Mouse (Mus musculus) small intestine, adult 2 months (tissue): ENCODE data around the gene Il27ra. TPM values are rescaled to one million over a fixed set of nuclear protein-coding genes. Genes with fewer than 3 reads are reported as not detected.

Experiments used
- H3K27ac ChIP-seq: fragments of 200-500 bp; 2 replicates; pipeline ENCODE4 v1.5.1; 2012; ENCODE audit warnings: low read depth, low read length, control low read depth, inconsistent platforms; ENCODE audit not compliant: insufficient read depth
- H3K27me3 ChIP-seq: fragments of 200-500 bp; 2 replicates; pipeline ENCODE4 v1.6.1; 2012; ENCODE audit warnings: mild to moderate bottlenecking, moderate library complexity, low read length, inconsistent platforms; ENCODE audit not compliant: control insufficient read depth, insufficient read depth
- H3K36me3 ChIP-seq: fragments of 200-500 bp; 2 replicates; pipeline ENCODE4 v1.6.1; 2012; ENCODE audit warnings: mild to moderate bottlenecking, low read length, control low read depth, inconsistent platforms; ENCODE audit not compliant: control insufficient read depth, insufficient read depth
- H3K4me1 ChIP-seq: fragments of 200-500 bp; 2 replicates; pipeline ENCODE4 v1.6.1; 2012; ENCODE audit warnings: low read length, inconsistent platforms, mixed read lengths; ENCODE audit not compliant: control insufficient read depth, insufficient read depth, insufficient read length
- H3K4me3 ChIP-seq: fragments of 200-500 bp; 2 replicates; pipeline ENCODE4 v1.5.1; 2012; ENCODE audit warnings: low read depth, mild to moderate bottlenecking, control low read depth, inconsistent platforms, low read length, moderate library complexity
- CTCF ChIP-seq: fragments of 200-500 bp; IDR thresholded peaks from 2 replicates; pipeline ENCODE4 v1.5.1; 2012; ENCODE audit warnings: low read depth, mild to moderate bottlenecking, control low read depth, inconsistent platforms, low read length, moderate library complexity, mixed read lengths; ENCODE audit not compliant: insufficient replicate concordance, insufficient read length; ENCODE audit errors: extremely low read depth
- POLR2A ChIP-seq: fragments of 200-500 bp; IDR thresholded peaks from 2 replicates; pipeline ENCODE4 v1.6.1; 2012; ENCODE audit warnings: low read depth, mild to moderate bottlenecking, control low read depth, inconsistent platforms, low read length, moderate library complexity
- WGBS: fragments of 180-500 bp; shearing (Covaris S2); methylation state at CpG from one replicate; pipeline ENCODE4 v1.1.7; 2018; 5-methylcytosine and 5-hydroxymethylcytosine counted together
- polyA plus RNA-seq: library from polyadenylated mRNA; depleted of rRNA; stranded (reverse); fragments of >200 nt; gene quantifications from 2 replicates; pipeline ENCODE4 v1.2.3, GENCODE M21; 2012

Il27ra gene
- polyA plus RNA-seq, 1 experiment = 5.5 TPM

DNA sequence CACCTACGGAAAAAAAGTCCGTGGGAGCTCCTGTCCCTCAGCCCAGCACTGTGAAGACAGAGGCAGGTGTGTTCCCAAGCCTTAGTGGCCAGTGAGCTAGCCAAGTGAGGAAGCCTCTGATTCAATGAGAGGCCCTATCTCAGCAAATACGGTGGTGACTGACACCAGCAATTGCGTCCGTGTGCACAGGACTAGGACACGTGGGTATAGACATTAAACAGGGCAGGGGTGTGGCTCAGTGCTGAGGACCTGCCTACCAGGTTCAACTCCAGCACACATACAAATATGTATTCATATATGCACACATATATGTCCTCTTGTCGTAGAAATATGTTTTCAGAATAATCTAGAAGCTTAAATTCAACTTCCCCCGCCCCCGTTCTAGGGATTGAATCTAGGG is 22.7 kb downstream of the Il27ra start:
- Histone ChIP-seq H3K27ac (no peak overlapping the region), H3K36me3 (no peaks in the 10 kb centered on the region), H3K4me1 (peaks cover 9% of the 10 kb centered on the region), H3K4me3 (no peak overlapping the region), H3K27me3 (peaks cover 6% of the 10 kb centered on the region; the same call in 1 of the 2 replicates)
- no peak for TF ChIP-seq CTCF
- TF ChIP-seq POLR2A = no peak
- WGBS = 58% methylated on average over 9 of the region's 9 CpGs

- WGBS = 95% methylated on average over 5 of the region's 5 CpGs
- H3K4me1 ChIP-seq = peaks cover 7% of the 10 kb centered on the region
- H3K27ac ChIP-seq = no peak overlapping the region
- TF ChIP-seq POLR2A (no peak), CTCF (no peak)
- H3K27me3 ChIP-seq = peaks cover 15% of the 10 kb centered on the region
- H3K36me3 ChIP-seq = no peaks in the 10 kb centered on the region
- H3K4me3 ChIP-seq = no peak overlapping the region
Measured at GRCm38 (mm10) chr8:84015833-84016232, 26.6 kb downstream of the Il27ra start.

DNA sequence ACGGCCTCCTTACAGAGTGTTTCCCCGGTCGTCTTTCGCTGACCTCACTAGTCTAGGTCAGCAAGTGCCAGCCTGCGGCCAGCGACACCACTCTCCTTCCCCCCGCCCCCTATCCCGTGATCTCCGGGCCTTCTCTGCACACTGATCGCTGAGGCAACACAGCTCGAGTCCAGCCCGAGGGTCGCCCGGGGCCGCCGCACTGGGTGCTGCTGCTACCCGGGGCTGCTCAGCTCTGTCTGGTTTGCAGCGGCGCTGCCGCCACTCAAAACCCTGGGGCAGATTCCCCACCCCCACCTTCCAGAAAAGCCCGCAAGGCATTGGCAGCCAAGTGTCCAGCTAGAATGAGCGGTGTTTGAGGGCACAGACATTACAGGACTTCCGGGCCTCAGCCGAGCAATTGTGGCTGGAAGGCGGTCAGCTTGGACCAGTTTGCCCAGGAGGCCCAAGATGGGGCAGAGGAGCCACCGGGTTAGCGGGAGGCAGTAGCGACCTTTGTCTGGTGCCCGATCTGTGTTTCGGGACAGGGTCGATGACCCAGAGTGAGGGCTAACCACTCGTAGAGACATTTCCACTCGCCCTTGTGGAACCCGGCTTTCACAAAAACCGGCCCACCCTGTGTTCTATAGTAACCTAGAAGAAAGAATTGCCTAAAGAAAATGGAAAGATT is 29.8 kb downstream of the Il27ra start:
- H3K4me3 ChIP-seq = peak overlapping the region; percentile 80
- H3K27ac ChIP-seq = no peak overlapping the region
- WGBS = 29% methylated on average over 35 of the region's 35 CpGs
- H3K27me3 ChIP-seq = peaks cover 25% of the 10 kb centered on the region
- H3K36me3 ChIP-seq = no peaks in the 10 kb centered on the region
- H3K4me1 ChIP-seq = peaks cover 12% of the 10 kb centered on the region
- no peak for TF ChIP-seq POLR2A
- TF ChIP-seq CTCF = no peak

GRCm38 (mm10) chr8:84011705-84012498 is 30.5 kb downstream of the Il27ra start, which contains the start of gene 2210011C24Rik:
TSS of gene 2210011C24Rik (minus strand) at chr8:84012171.
- no peaks in the 10 kb centered on the region for H3K36me3 ChIP-seq
- WGBS = under 1% methylated on average over 45 of the region's 45 CpGs
- H3K27ac ChIP-seq = no peak within 1 kb of the TSS; the same call in 1 of the 2 replicates
- peak within 1 kb of the TSS; percentile 80 for H3K4me3 ChIP-seq
- no peak for TF ChIP-seq CTCF
- no peak for TF ChIP-seq POLR2A
- H3K27me3 ChIP-seq = peaks cover 25% of the 10 kb centered on the region
- H3K4me1 ChIP-seq = peaks cover 12% of the 10 kb centered on the region

GRCm38 (mm10) chr8:84010625-84011611 is 31.5 kb downstream of the Il27ra start:
- Histone ChIP-seq H3K4me3 (peak overlapping the region; percentile 80), H3K4me1 (peaks cover 12% of the 10 kb centered on the region), H3K36me3 (no peaks in the 10 kb centered on the region), H3K27ac (no peak overlapping the region; the same call in 1 of the 2 replicates), H3K27me3 (peaks cover 25% of the 10 kb centered on the region)
- WGBS = 1% methylated on average over 83 of the region's 83 CpGs
- no peak for TF ChIP-seq POLR2A
- TF ChIP-seq CTCF = peak; percentile 53

DNA sequence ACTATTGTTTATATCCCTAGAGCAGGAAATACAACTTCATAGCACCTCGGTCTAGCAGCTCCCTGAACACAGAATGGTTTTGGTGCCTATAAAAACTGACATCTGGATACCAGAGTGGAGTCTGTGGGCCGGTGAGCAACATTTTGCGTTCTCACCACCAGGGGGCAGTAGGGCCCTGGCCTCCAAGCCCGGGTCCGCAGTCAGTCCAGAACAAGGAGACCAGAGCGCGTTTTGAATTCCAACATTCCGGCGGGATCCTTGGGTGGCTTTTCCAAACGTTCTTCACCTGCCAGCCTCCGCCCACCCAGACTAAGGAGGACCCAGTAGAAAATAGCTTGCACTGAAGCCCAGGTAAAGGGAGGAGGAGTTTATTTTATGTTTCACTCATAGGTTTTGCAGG is 32.5 kb downstream of the Il27ra start:
- Histone ChIP-seq H3K4me1 (peaks cover 12% of the 10 kb centered on the region), H3K4me3 (no peak overlapping the region), H3K27me3 (peaks cover 25% of the 10 kb centered on the region), H3K36me3 (no peaks in the 10 kb centered on the region), H3K27ac (no peak overlapping the region)
- WGBS = under 1% methylated on average over 11 of the region's 11 CpGs
- TF ChIP-seq CTCF (peak; percentile 94), POLR2A (no peak)
